Mouse (Mus musculus): ENCODE results near the gene Irak2. TPM values are rescaled to one million over a fixed set of nuclear protein-coding genes. Genes with fewer than 3 reads are reported as not detected.
A peak's percentile ranks its signal among the peaks of the same experiment; 100 is the strongest.

Gene Irak2
- total RNA-seq, 2 experiments from 2014 or later = 7.9 to 8.1 TPM

DNA sequence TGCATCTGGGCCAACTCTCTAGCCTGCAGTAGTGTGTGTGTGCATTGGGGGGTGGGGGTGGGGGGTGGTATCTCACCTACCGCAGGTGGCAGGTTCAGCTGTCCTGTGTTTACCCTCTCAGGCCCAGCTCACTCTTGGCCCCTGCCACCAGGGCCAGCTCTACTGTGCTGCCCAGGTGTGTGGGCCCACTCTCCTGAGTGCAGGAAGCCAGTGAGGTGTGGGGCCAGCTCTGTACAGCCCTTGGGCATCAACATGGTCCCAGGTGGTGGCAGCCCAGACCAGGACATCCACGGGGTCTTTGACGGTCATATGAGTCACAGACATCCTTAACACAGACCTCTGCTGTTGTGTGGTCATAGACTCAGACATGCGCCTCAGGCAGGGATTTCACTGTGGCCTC lies 5.4 kb upstream of the Irak2 start:
- no peak for DNase-seq
- intact Hi-C loops (cut with DNase I) = no loop called here

DNA sequence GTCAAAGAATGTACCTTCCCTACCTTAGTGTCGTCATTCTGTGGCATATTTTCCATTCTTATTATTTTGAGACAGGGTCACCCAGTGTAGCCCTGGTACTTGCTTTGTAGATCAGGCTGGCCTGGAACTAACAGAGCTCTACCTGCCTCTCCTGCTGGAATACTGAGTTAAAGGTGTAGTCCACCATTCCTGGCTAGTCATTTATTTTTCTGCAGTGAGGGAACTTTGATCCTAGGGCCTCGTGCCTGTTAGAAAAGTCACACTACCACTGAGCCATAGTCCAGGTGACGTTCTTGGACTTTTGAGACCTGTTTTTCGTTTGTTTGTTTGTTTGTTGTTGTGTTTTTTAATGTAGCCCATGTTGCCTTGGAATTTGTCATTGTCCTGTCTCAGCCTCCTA lies 934 bp downstream of the Irak2 start:
- DNase-seq = no peak
- intact Hi-C loops (cut with DNase I) = loop anchor here (5.0 kb wide), 1 partner anchor 438 kb away; no protein-coding TSS in a partner anchor

DNA sequence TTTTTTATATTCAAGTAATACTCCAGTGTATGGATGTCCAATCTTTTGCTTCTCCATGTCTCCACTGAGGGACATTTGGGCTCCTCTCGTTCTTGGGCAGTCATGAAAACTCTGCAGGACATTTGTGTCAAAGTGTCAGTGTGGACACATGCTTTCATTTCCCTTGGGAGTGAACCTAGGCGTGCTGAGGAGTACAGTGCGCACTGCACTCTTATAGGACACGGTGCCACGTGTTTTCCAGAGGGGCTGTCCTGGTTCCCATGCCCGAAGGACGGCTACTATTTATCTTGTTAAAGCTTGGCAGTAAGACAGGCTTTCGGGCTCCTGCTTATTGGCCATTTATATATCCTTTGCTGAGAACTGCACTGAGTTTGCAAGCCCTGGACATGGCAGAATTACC lies 4.3 kb downstream of the Irak2 start:
- DNase-seq = no peak
- intact Hi-C loops (cut with DNase I) = loop anchor here (5.0 kb wide), 1 partner anchor 40 kb away; no protein-coding TSS in a partner anchor

DNA sequence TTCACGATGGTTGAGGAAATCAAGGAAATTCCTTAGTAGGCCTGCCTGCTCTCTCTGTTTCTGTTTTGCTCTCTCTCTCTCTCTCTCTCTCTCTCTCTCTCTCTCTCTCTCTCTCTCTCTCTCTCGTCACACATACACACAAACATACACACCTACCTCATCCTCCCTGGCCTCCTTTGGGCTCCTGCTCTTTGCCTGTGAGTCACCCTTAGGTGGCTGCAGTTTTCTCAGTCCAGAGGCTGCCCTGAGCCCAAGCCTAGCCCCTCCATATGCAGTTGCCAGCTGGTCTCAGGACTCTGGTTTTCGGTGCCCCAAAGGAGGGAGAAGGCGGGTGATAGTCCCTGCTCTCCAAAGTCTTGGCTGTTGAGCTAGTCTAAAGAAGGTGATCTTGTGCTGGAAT lies 4.8 kb downstream of the Irak2 start:
- no peak for DNase-seq
- intact Hi-C loops (cut with DNase I) = loop anchor here (5.0 kb wide), 1 partner anchor 39 kb away; no protein-coding TSS in a partner anchor

DNA sequence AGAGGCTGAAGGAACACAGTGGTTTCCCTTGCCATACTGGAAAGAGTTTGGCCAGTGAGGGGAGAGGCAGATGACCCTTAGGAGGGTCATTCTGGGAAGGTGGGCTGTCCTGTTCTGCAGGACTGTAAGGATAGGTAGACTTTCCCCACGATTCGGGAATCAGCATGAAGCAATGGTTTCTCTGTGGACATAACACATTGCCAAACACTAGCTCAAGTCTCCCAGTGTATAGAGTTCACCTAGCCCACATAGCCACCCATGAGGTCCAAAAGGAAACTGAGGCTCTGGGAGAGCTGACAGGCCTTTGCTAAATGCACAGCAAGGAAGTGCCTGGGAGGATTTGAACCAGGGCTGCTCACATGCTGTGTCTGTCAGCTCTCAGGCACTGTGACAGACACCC lies 5.7 kb downstream of the Irak2 start:
- no peak for DNase-seq
- intact Hi-C loops (cut with DNase I) = loop anchor here (5.0 kb wide), 1 partner anchor 38 kb away; no protein-coding TSS in a partner anchor

DNA sequence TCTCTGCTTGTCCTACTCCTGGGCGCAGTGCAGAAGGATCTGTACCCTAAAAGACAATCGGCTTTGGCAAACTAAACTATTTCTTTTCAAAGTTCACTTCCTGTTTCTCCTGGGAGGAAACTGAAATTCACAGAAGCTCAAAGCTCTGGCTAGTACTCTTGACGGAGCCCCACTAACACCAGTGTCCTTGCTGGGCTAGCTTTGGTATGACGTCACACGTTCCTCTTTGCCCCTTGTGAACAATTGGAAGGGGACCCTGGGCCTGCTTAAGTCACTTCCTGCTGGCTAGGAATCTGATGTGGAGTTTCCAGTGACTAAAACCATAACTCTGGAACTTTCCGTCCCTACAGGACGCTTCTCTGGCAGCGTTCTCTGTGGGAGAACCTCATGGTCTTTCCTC lies 6.5 kb downstream of the Irak2 start:
- intact Hi-C loops (cut with DNase I) = loop anchor here (5.0 kb wide), 1 partner anchor 37 kb away; no protein-coding TSS in a partner anchor
- no peak for DNase-seq

DNA sequence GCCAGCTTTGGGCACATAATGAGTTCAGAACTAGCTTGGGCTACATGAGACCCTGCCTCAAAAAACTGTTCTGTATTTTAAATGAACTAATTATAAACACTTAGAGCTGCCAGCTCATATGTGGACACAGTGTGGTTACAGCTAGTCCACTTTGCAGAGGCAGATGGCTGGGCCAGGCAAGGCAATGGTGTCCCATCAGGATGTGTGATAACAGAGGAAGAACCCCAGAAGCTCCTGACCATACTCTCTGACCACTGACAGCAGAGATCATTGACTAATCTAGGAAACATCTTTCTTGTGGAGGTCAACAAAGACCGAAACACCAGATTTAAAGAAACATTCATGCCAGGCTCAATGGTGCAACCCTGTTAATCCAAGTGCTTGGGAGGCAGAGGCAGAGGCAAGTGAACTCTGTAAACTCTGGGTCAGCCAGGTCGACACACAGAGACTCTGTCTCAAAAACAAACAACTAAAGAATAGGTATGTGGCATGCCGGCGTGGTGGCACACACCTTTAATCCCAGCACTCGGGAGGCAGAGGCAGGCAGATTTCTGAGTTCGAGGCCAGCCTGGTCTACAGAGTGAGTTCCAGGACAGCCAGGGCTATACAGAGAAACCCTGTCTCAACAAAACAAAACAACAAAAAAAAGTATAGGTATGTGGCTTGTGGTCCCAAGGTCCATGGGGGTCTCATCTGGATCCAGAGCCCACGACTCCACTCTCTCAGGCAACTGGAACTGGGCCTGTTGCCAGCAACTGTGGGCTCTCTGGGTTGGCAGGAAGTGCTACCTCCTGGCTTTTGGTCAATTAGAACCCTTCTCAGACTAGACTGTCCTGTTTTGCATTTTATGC lies 11.3 kb downstream of the Irak2 start:
- DNase-seq = no peak
- intact Hi-C loops (cut with DNase I) = no loop called here

DNA sequence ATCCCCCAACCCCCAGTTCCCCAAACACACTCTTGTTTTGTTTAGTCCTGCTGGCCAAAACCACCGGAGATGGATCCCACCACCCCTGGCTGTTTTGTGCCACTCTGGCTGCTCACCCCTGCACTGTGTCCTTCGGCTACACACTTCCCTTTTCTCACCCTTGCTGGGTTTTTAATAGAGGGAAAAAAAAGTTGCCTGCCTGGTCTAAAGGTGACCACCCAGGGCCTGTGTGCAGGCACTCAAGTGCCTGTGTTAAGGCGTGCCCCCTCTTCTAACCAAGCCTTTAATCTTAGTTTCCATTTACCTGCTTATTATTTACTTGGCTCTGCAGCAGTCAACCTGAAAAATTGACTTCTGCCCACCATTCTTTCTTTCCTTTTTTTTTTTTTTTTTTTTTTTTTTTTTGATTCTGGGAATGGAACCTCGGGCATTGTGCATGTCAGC lies 12.0 kb downstream of the Irak2 start:
- no peak for DNase-seq
- intact Hi-C loops (cut with DNase I) = no loop called here

DNA sequence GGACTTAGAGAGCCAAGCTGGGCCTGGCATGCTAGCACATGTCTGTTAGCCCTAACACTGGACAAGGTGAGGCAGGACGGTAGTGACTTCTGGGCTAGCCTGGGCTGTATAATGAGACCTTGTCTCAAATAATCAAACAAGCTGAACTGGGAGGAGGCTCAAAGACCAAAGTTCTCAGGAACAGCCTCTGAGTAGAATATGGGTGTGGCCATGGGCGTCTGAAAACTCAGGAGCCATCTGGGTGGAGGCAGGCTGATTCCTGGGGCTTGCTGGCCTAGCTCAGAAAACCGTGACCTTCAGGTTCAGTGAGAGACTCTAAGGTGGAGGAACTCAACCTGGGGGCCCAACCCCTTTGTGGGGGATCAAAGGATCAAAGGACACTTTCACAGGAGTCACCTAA lies 13.4 kb downstream of the Irak2 start:
- DNase-seq = no peak
- intact Hi-C loops (cut with DNase I) = no loop called here

DNA sequence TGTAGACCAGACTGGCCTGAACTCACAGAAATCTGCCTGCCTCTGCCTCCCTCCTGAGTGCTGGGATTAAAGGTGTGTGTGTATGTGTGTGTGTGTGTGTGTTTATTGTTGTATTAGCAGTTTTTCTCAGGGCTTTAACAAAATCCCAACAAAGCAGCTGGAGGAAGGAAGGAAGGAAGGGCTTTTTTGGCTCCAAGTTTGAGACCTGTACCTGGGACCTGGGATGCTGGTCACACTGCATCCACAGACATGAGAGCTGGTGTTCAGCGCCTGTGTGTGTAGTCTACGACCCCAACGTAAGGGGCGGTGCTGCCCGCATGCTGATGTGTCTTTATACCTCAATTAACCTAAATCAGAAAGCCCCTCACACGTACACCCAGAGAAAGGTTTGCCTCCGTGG lies 15.3 kb downstream of the Irak2 start:
- intact Hi-C loops (cut with DNase I) = no loop called here
- DNase-seq = no peak

DNA sequence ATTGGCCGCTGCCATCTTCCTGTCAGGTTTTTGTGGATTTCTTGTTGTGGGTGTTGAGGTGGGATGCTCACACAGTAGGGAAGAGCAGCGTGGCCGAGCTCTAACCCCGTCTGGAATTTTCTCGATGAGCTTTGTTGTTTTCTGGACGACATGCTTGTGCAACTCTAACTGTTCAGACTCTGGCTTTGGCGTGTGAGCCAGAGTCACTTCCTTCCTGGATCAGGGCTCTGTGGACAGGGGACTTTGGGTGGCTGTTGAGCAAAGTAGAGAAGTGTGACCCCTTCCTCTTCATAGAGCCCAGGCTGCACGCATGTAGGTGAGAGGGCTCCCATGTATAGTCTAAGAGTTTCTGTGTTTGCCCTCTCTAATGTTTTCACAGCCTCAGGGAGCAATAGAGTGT lies 15.8 kb downstream of the Irak2 start:
- intact Hi-C loops (cut with DNase I) = no loop called here
- DNase-seq = no peak

DNA sequence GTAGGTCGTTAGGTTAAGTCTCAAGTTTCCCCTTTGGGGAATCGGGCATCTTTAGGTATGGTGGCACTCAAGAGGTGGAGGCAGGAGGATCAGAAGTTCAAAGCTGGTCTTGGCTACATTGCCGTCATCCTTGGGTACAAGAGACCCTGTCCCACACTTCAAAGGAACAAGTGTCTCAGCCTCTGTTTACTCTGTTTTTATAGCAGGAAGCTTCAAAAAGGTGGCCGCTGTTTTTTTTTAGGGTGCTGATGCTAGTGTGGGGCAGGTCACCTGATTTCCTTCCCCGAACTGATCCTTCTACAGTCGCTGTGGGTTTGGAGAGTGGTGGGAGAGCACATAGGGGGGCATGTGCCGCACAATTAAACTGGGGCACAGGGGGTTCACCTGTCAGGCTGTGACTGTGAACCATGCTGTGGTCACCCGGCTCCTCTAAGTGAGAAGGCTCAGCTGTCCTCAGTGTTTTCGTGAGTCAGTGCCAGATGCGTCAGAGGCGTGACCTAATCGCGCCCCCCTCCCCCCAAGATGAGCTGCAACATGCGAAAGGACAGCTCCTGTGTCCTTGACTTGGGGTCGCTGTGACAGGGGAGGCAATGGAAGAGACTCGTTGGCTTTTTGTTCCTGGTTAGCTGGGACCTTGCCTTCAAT lies 16.6 kb downstream of the Irak2 start:
- intact Hi-C loops (cut with DNase I) = no loop called here
- DNase-seq = no peak

DNA sequence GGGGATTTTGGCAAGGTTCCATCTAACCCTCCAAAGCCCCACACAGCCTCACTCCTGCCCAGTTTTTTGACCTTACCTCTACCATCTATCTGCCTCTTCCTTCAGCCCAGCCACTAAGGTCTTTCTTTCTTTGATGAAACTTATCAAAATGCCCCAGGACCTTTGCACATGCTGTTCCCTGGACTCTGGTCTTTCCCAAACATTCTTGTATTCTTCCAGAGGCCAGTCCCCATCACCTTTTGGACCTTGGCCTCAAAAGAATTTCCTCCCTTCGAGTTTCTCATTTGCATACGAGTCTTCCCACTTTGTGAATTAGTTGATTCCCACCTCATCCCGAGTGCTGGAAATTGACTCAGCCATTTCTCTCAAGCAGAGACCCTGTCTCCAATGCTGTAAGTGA lies 17.2 kb downstream of the Irak2 start:
- no peak for DNase-seq
- intact Hi-C loops (cut with DNase I) = no loop called here

DNA sequence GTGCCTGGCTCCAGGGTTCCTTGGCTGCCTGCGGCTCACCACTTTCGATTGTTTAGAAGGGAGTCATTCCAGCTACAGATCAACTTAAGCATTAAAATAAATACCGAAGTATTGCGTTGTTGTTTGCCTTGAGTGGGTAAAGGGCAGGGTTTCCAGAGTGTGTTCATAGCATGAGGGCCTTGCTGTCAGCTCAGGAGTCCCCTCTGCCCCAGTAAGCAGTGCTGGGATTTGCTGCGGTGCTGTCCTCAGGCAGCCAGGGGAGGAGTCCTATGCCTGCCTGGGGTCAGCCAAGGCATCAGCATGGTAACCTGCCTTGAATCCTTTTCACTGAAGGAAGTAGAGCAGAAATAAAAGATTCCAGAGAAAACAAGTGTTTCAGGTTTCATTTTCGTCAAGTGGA lies 18.6 kb downstream of the Irak2 start:
- DNase-seq = no peak
- intact Hi-C loops (cut with DNase I) = no loop called here

DNA sequence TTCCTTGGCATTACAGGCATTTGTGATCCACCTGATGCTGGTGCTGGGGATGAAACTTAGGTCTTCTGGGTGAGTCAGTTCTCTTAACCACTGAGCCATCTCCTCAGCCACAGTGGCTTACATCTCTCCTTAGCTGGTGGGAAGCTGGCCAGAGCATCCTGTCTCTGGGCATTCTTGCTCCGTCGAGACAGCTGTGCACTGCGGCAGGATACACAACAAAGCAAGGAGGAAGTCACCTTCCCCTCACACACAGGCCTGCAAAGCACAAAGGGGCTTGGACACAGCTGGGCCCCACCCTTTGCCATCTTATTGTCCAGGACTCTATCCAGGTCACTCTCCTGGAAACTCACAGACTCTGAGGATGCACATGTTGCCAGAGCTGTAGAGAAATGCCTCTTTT lies 20.0 kb downstream of the Irak2 start:
- intact Hi-C loops (cut with DNase I) = no loop called here
- no peak for DNase-seq

DNA sequence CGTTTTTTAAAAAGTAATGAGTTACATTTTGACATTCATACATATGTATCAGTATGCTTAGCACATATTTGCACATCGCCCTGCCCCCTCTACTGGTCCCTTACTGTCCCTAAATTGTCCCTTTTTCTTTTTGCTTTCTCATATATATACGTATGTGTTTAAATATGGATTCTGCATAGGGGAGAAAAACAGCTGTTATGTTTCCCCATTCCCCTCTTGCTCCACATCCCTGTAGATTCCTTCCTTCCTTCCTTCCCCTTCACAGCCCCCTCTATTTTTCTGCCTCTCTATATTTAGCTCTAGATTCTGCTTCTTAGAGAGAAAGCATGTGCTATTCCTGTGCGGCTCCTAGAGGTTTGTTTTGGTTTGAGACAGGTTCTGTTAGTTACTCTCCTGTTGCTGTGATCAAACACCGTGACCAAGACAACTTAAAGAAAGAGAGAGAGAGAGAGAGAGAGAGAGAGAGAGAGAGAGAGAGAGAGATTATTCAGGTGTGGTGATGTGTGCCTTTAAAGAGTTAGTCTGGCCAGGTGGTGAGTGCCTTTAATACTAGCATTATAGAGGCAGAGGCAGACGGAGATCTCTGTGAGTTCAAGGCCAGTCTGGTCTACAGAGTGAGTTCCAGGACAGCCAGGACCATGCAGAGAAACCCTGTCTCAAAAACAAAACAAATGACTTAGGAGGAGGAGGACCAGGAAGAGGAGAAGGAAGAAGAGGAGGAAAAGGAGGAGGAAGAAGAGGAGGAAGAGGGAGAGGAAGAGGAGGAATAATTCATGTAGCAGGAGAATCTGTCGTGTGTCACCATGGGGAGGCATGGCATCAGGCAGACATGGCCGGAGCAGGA lies 21.6 kb downstream of the Irak2 start:
- intact Hi-C loops (cut with DNase I) = no loop called here
- no peak for DNase-seq

DNA sequence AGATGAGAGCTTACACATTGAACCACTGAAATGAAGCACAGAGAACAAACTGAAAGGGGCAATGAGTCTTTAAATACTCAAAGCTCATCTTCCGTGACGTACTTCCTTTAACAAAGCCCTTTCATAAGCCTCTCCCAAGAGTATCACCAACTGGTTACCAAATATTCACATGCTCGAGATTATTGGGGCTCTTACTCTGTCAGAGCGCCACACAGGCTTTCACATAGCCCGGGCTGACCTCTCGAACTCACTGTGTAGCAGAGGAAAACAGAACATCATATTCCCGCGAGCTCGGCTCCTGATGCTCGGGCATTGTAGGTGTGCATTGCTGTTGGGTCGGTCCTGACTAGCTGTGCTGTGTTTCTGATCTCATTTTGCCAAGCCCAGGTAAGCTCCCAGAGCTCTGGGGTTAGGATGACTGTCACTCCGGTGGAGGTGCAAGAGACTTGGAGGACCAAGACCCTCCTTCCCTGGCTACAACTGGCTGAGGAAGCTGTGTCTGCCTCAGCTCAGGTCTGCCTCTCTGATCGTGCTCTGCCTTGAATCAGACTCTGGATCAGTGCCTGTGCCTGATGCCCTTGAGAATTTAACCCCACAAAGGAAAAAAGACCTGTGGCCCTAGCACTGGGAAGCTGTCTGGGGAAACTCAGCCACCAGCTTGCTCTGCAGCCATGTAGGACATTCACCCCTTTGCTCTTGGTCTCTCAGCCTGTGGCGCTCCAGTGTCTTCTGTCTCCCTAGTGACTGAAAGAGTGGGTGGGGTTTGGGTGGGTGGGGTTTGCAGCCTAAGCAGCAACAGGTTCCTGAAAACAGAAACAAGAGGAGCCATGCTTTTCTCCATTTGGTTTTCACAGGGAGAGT lies 22.5 kb downstream of the Irak2 start:
- intact Hi-C loops (cut with DNase I) = no loop called here
- DNase-seq = no peak

DNA sequence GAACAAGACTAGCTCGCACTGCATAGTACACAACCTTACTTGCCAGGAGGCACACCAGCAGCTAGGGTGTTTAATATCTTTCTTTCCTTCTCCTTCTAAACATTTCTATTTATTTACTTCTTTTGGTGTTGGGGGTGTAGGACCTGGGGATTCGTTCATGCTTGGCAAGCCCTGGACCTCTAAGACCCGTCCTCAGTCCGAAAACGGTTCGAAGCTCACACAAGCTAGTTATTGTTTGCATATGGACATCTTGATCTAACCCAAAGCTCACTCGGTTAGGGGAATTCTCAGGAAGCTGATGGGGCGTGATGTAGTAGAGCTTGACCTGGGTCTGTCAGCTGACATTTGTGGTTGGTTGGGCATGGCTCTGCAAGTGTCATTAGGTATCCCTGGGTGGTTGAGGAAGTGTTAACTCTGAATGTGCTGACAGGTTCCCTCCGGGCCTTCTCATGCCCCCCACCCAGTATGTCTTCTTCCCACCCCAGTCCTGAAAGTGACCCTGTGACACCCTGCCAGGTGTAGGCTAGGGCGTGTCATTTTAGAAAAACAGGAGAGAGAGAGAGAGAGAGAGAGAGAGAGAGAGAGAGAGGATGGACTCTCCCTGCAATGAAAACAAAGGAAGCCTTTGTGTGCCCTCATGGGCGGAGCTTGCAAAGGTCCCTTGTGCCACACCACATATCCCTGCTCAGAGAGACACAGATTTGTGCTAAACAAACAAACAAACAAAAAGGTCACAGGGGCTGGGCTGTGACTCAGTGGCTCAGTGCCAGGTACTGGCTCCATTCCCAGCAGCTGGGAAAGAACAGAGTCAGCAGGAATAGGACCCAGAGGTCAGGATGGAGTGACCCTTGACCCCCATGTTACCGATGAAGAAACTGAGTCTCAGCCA lies 23.3 kb downstream of the Irak2 start:
- DNase-seq = peak; percentile 12
- intact Hi-C loops (cut with DNase I) = no loop called here

Data from left cerebral cortex, postnatal 4 days (tissue).